Mouse (Mus musculus): ENCODE measurements at regions not wholly inside any gene's neighbourhood (a gene's known extent, or its start where the extent isn't known, plus 50 kb on each side); places are given as distances from the start of the nearest gene placed in this dataset.

DNA sequence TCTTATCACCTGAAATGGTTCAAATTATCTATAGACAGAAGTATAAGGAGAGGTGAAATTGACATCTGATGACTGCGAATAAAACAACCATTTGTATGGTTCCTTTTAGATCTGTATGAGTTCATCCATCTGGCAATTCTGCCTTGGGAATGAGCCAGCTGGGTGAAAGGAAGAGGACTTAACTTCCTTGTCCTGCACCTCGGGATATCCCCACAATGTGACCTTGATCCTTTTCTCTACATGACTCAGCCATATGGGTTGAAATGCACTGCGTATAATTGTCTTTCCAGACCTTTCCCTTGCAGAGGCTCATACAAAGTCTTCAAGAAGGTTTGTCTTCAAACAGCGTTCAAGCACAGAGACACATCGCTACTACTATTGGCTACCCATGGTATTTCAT lies 292.6 kb upstream of the Pitrm1 start:
- Histone ChIP-seq H3K4me2 (ENCODE audit: low read length) (no peak overlapping the region), H3K36me3 (ENCODE audit: control insufficient read depth, insufficient read depth) (no peaks in the 10 kb centered on the region), H3K9ac (replicated peaks; ENCODE audit: low read depth, low read length) (no peak overlapping the region), H3K9me3 (ENCODE audit: control insufficient read depth, low read length) (no peaks in the 10 kb centered on the region; the same call in 1 of the 2 replicates), H3K4me1 (replicated peaks; ENCODE audit: control insufficient read depth, insufficient read depth, low read length) (peaks cover 8% of the 10 kb centered on the region; the same call in 1 of the 2 replicates), H3K27ac (ENCODE audit: low read length) (no peak overlapping the region), H3K4me3 (replicated peaks; ENCODE audit: low read length) (no peak overlapping the region), H3K27me3 (replicated peaks; ENCODE audit: control insufficient read depth, insufficient read depth, low read length) (no peaks in the 10 kb centered on the region)
- ATAC-seq = no peak
- 91% methylated on average over 5 of the region's 5 CpGs for WGBS

DNA sequence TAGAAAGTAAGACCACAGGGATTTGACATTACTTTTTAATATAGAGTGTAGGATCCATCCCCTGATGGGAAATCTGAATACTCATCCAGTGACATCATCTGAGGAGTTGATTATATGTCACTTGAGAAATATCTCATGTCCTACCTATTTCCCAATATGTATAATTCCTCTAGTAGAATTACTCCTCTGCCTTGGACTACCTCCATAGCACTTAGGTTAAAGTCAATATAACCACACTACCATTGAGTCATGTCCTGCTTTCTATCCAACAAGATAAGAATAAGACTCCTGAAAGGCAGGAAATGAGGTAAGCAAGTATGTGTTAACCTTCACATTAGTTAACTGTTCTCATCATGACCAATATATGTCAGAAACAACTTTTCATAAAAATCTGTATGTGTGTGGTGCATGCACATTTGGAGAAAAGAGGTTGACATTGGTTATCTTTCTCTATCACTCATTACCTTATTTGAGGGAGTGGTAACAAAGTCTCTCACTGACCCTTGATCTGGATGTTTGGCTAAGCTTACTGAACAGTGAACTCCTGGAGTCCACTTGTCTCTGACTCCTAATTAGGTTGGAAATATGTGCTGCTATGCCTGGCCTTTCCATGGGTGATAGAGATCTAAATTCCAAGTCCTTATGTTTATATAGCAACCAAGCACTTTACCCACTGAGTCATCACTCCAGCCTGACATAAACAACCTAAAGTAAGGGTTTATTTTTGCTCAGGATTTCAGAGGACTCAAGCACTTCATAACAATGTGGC lies 292.0 kb upstream of the Pitrm1 start:
- H3K4me3 ChIP-seq (replicated peaks; ENCODE audit: low read length) = no peak overlapping the region
- no peak overlapping the region for H3K4me2 ChIP-seq (ENCODE audit: low read length)
- ATAC-seq = no peak
- no peak overlapping the region for H3K9ac ChIP-seq (replicated peaks; ENCODE audit: low read depth, low read length)
- no peaks in the 10 kb centered on the region; the same call in 1 of the 2 replicates for H3K9me3 ChIP-seq (ENCODE audit: control insufficient read depth, low read length)
- H3K36me3 ChIP-seq (ENCODE audit: control insufficient read depth, insufficient read depth) = no peaks in the 10 kb centered on the region
- peaks cover 6% of the 10 kb centered on the region; the same call in 1 of the 2 replicates for H3K4me1 ChIP-seq (replicated peaks; ENCODE audit: control insufficient read depth, insufficient read depth, low read length)
- no peak overlapping the region for H3K27ac ChIP-seq (ENCODE audit: low read length)
- H3K27me3 ChIP-seq (replicated peaks; ENCODE audit: control insufficient read depth, insufficient read depth, low read length) = no peaks in the 10 kb centered on the region

DNA sequence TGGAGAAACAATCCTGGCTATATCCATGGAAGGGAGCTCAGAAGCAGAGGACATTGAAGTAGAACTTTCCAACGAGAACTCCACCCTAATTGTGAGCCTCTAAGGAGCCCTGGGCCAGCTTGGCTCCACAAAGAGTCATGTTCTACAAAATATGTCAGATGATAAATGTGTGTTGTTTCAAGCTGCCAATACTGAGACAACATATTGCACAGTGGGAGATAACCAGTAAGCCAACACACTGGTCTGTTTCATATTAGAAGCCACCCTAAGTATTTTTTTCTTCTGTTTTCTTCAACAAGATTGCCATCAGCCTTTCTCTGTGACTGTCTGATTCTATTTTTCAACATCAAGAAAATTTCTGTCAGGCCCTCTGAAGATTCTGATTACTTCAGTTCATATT lies 289.5 kb upstream of the Pitrm1 start:
- no peaks in the 10 kb centered on the region for H3K27me3 ChIP-seq (replicated peaks; ENCODE audit: control insufficient read depth, insufficient read depth, low read length)
- no peaks in the 10 kb centered on the region for H3K36me3 ChIP-seq (ENCODE audit: control insufficient read depth, insufficient read depth)
- H3K9ac ChIP-seq (replicated peaks; ENCODE audit: low read depth, low read length) = no peak overlapping the region
- 70% methylated on average over 1 of the region's 1 CpGs for WGBS
- H3K4me3 ChIP-seq (replicated peaks; ENCODE audit: low read length) = no peak overlapping the region
- no peak overlapping the region for H3K27ac ChIP-seq (ENCODE audit: low read length)
- no peaks in the 10 kb centered on the region for H3K4me1 ChIP-seq (replicated peaks; ENCODE audit: control insufficient read depth, insufficient read depth, low read length)
- no peak overlapping the region for H3K4me2 ChIP-seq (ENCODE audit: low read length)
- H3K9me3 ChIP-seq (ENCODE audit: control insufficient read depth, low read length) = no peaks in the 10 kb centered on the region; the same call in 1 of the 2 replicates
- no peak for ATAC-seq

DNA sequence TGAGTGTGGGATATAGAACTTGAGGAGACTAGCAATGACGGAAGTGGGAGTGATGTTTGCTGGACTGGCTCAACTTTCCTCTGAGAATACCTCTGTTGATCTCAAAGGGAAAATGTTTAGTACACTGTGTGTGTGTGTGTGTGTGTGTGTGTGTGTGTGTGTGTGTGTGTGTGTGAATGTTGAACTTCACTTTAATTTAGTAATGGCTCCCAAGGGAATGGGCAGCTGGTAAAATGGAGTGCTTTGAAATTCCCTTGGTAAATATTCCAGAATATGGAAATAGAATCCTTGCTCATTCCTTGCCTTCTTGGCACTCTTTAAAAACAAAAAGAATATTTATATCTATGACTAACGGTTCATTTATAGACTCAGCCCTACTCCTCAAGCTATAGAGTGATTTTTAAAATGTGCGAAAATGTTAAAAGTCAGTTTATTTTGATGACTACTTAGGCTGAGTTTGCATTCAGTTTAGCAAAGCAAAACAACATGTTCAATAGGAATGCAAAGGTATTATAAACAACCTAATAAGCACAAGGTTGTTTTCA lies 287.6 kb upstream of the Pitrm1 start:
- no peak for ATAC-seq
- no peak overlapping the region for H3K27ac ChIP-seq (ENCODE audit: low read length)
- no peaks in the 10 kb centered on the region for H3K4me1 ChIP-seq (replicated peaks; ENCODE audit: control insufficient read depth, insufficient read depth, low read length)
- no peak overlapping the region for H3K9ac ChIP-seq (replicated peaks; ENCODE audit: low read depth, low read length)
- no peaks in the 10 kb centered on the region for H3K9me3 ChIP-seq (ENCODE audit: control insufficient read depth, low read length)
- H3K4me3 ChIP-seq (replicated peaks; ENCODE audit: low read length) = no peak overlapping the region
- WGBS = 81% methylated on average over 3 of the region's 3 CpGs
- no peaks in the 10 kb centered on the region for H3K27me3 ChIP-seq (replicated peaks; ENCODE audit: control insufficient read depth, insufficient read depth, low read length)
- no peaks in the 10 kb centered on the region for H3K36me3 ChIP-seq (ENCODE audit: control insufficient read depth, insufficient read depth)
- H3K4me2 ChIP-seq (ENCODE audit: low read length) = no peak overlapping the region

DNA sequence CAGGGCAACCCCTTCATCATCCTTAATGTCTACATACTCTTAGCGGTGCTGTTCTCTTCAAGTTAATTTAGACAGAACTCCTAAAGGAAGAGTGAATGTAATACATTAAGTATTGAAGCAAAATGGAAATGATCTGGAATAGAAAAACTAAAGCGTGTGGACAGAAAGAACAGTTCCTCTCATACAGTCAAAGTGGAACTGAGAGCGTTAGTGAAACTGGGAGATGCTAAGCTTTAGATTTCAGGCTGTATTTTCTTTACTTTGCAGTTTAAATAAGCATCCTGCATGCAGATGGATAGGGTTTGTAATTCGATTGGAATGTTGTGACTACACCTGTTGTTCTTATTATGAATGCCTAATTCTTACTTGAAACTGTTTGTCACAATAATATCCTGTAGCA lies 286.5 kb upstream of the Pitrm1 start:
- Histone ChIP-seq H3K4me1 (replicated peaks; ENCODE audit: control insufficient read depth, insufficient read depth, low read length) (no peaks in the 10 kb centered on the region), H3K9me3 (ENCODE audit: control insufficient read depth, low read length) (no peaks in the 10 kb centered on the region), H3K9ac (replicated peaks; ENCODE audit: low read depth, low read length) (no peak overlapping the region), H3K4me3 (replicated peaks; ENCODE audit: low read length) (no peak overlapping the region), H3K36me3 (ENCODE audit: control insufficient read depth, insufficient read depth) (no peaks in the 10 kb centered on the region), H3K27ac (ENCODE audit: low read length) (no peak overlapping the region), H3K4me2 (ENCODE audit: low read length) (no peak overlapping the region), H3K27me3 (replicated peaks; ENCODE audit: control insufficient read depth, insufficient read depth, low read length) (no peaks in the 10 kb centered on the region)
- no peak for ATAC-seq
- 76% methylated on average over 4 of the region's 4 CpGs for WGBS

DNA sequence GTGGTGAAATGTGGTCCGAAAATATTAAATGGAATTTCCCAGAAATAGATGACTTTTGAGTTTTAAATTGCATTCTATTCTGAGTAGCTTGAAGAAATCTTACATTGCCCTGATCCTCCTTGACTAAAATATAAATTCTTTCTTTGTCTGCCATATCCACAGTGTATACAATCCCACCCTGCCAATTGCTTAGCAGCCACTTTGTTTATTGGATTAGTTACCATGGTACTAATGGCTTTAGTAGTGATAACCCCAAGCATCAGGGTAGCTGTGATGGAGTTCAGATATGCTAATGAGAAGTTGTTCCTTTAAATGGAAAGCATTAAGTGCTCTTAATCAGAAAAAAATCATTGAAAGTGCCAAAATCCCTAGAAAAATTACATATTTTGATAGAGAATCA lies 277.4 kb upstream of the Pitrm1 start:
- H3K27me3 ChIP-seq (replicated peaks; ENCODE audit: control insufficient read depth, insufficient read depth, low read length) = no peaks in the 10 kb centered on the region
- 95% methylated on average over 1 of the region's 1 CpGs for WGBS
- H3K4me2 ChIP-seq (ENCODE audit: low read length) = no peak overlapping the region
- no peak overlapping the region for H3K27ac ChIP-seq (ENCODE audit: low read length)
- no peaks in the 10 kb centered on the region for H3K36me3 ChIP-seq (ENCODE audit: control insufficient read depth, insufficient read depth)
- H3K4me3 ChIP-seq (replicated peaks; ENCODE audit: low read length) = no peak overlapping the region
- ATAC-seq = no peak
- H3K9me3 ChIP-seq (ENCODE audit: control insufficient read depth, low read length) = no peaks in the 10 kb centered on the region
- no peaks in the 10 kb centered on the region for H3K4me1 ChIP-seq (replicated peaks; ENCODE audit: control insufficient read depth, insufficient read depth, low read length)
- H3K9ac ChIP-seq (replicated peaks; ENCODE audit: low read depth, low read length) = no peak overlapping the region

DNA sequence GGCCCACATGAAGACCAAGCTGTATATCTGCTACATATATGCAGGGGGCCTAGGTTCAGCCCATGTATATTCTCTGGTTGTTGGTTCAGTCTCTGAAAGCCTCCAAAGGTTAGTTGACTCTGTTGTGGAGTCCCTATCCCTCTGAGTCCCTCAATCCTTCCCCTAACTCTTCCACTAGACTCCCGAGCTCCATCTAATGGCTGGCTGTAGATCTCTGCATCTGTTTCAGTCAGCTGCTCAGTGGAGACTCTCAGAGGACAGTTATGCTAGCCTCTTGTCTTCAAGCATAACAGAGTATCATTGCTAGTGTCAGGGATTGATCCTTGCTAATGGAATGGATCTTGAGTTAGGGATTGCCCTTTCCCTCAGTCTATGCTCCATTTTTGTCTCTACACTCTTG lies 275.0 kb upstream of the Pitrm1 start:
- 83% methylated on average over 1 of the region's 1 CpGs for WGBS
- no peaks in the 10 kb centered on the region for H3K9me3 ChIP-seq (ENCODE audit: control insufficient read depth, low read length)
- H3K4me3 ChIP-seq (replicated peaks; ENCODE audit: low read length) = no peak overlapping the region
- H3K4me1 ChIP-seq (replicated peaks; ENCODE audit: control insufficient read depth, insufficient read depth, low read length) = no peaks in the 10 kb centered on the region
- no peak overlapping the region for H3K9ac ChIP-seq (replicated peaks; ENCODE audit: low read depth, low read length)
- no peak for ATAC-seq
- no peaks in the 10 kb centered on the region for H3K36me3 ChIP-seq (ENCODE audit: control insufficient read depth, insufficient read depth)
- H3K27me3 ChIP-seq (replicated peaks; ENCODE audit: control insufficient read depth, insufficient read depth, low read length) = no peaks in the 10 kb centered on the region
- no peak overlapping the region for H3K4me2 ChIP-seq (ENCODE audit: low read length)
- no peak overlapping the region for H3K27ac ChIP-seq (ENCODE audit: low read length)

DNA sequence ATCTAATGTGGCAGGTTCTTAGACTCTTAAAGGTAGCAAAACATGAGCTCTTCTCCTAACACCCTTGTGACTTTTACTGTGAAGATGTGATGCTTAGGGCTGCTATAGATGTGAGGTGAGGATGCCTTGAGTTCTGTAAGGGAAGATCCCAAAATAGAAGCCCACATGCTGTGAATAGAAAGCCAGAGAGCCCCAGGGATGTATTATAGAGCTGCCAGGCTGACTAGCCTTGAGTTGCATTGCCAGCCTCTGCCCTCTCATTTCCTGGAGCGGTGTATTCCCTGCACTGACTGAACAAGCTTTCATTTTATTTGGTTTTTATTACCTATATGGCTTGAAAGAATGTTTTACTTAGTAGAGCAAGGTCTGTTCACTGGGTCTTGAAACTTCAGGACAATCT lies 267.9 kb upstream of the Pitrm1 start:
- ATAC-seq = no peak
- WGBS = 83% methylated on average over 1 of the region's 1 CpGs
- Histone ChIP-seq H3K9ac (replicated peaks; ENCODE audit: low read depth, low read length) (no peak overlapping the region), H3K4me1 (replicated peaks; ENCODE audit: control insufficient read depth, insufficient read depth, low read length) (no peaks in the 10 kb centered on the region), H3K9me3 (ENCODE audit: control insufficient read depth, low read length) (no peaks in the 10 kb centered on the region), H3K4me2 (ENCODE audit: low read length) (no peak overlapping the region), H3K4me3 (replicated peaks; ENCODE audit: low read length) (no peak overlapping the region), H3K27me3 (replicated peaks; ENCODE audit: control insufficient read depth, insufficient read depth, low read length) (no peaks in the 10 kb centered on the region), H3K27ac (ENCODE audit: low read length) (no peak overlapping the region), H3K36me3 (ENCODE audit: control insufficient read depth, insufficient read depth) (no peaks in the 10 kb centered on the region)

DNA sequence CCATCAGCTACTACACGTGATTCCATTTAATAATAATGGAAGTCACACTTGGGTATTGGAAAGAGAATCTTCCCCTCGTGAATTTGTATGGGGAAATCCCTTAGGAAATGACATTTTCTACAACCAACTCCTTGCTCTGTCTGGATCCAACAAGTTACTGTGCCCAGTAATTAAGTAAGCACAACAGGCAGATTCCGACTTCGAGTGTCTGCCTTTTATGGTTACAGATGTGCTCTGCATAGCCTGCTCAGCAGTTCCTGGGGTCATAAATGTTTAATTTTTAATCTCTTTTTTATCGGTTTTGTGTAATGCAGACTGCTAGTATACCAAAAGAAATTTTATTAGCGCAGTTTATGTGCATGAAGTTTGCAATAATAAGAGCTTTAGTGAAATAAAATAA lies 259.8 kb upstream of the Pitrm1 start:
- no peak for ATAC-seq
- 79% methylated on average over 6 of the region's 6 CpGs for WGBS

More for the DNA sequence above, 259.8 kb upstream of the Pitrm1 start:
- no peaks in the 10 kb centered on the region for H3K4me1 ChIP-seq (replicated peaks; ENCODE audit: control insufficient read depth, insufficient read depth, low read length)
- H3K9ac ChIP-seq (replicated peaks; ENCODE audit: low read depth, low read length) = no peak overlapping the region
- H3K9me3 ChIP-seq (ENCODE audit: control insufficient read depth, low read length) = no peaks in the 10 kb centered on the region
- H3K27ac ChIP-seq (ENCODE audit: low read length) = no peak overlapping the region
- H3K4me3 ChIP-seq (replicated peaks; ENCODE audit: low read length) = no peak overlapping the region
- H3K27me3 ChIP-seq (replicated peaks; ENCODE audit: control insufficient read depth, insufficient read depth, low read length) = no peaks in the 10 kb centered on the region
- H3K36me3 ChIP-seq (ENCODE audit: control insufficient read depth, insufficient read depth) = no peaks in the 10 kb centered on the region
- no peak overlapping the region for H3K4me2 ChIP-seq (ENCODE audit: low read length)

Measured in forebrain, embryonic 16.5 days (tissue).